Mouse (Mus musculus) natural killer cell, adult 2 months (primary cell): ENCODE measurements at regions not wholly inside any gene's neighbourhood (a gene's known extent, or its start where the extent isn't known, plus 50 kb on each side); places are given as distances from the start of the nearest gene placed in this dataset.

Experiments used
- DNase-seq, 2 experiments: peaks; one replicate each; pipeline ENCODE4 v3.0.0; 2022; ENCODE audit warnings: low spot score in 2 of 2

GRCm38 (mm10) chr16:95815206-95815731, 113.4 kb downstream of the Ets2 start:
- peak in 1 of 2 experiments; percentile 66 for DNase-seq

GRCm38 (mm10) chr16:95814513-95815118, 112.7 kb downstream of the Ets2 start:
- no peak for DNase-seq

GRCm38 (mm10) chr16:95811092-95811491, 109.2 kb downstream of the Ets2 start:
- DNase-seq, result no peak

- no peak for DNase-seq
Measured at GRCm38 (mm10) chr16:95809127-95809876, 107.4 kb downstream of the Ets2 start.

- DNase-seq, result no peak
Measured at GRCm38 (mm10) chr16:95806510-95806909, 104.6 kb downstream of the Ets2 start.

GRCm38 (mm10) chr16:95804199-95804598, 102.3 kb downstream of the Ets2 start:
- no peak for DNase-seq

- no peak for DNase-seq
Measured at GRCm38 (mm10) chr16:95802641-95803040, 100.8 kb downstream of the Ets2 start.

- no peak for DNase-seq
Measured at GRCm38 (mm10) chr16:95802207-95802606, 100.3 kb downstream of the Ets2 start.

GRCm38 (mm10) chr16:95800911-95801442, 99.1 kb downstream of the Ets2 start:
- no peak for DNase-seq

- peak; percentile 71 to 78 for DNase-seq
Measured at GRCm38 (mm10) chr16:95798582-95798981, 96.7 kb downstream of the Ets2 start.

GRCm38 (mm10) chr16:95798099-95798498, 96.2 kb downstream of the Ets2 start:
- no peak for DNase-seq

GRCm38 (mm10) chr16:95797141-95797540, 95.3 kb downstream of the Ets2 start:
- no peak for DNase-seq

GRCm38 (mm10) chr16:95794876-95795275, 93.0 kb downstream of the Ets2 start:
- DNase-seq, result no peak

- no peak for DNase-seq
Measured at GRCm38 (mm10) chr16:95794281-95794727, 92.4 kb downstream of the Ets2 start.

- no peak for DNase-seq
Measured at GRCm38 (mm10) chr16:95790691-95791090, 88.8 kb downstream of the Ets2 start.

- DNase-seq, result no peak
Measured at GRCm38 (mm10) chr16:95789548-95789947, 87.7 kb downstream of the Ets2 start.

- DNase-seq, result peak in 1 of 2 experiments; percentile 43
Measured at GRCm38 (mm10) chr16:95781681-95782080, 79.8 kb downstream of the Ets2 start.

- DNase-seq, result no peak
Measured at GRCm38 (mm10) chr16:95780431-95780830, 78.6 kb downstream of the Ets2 start.

- peak in 1 of 2 experiments; percentile 30 for DNase-seq
Measured at GRCm38 (mm10) chr16:95778845-95779722, 77.2 kb downstream of the Ets2 start.

GRCm38 (mm10) chr16:95778173-95778572, 76.3 kb downstream of the Ets2 start:
- DNase-seq, result no peak

GRCm38 (mm10) chr16:95776610-95777363, 74.9 kb downstream of the Ets2 start:
- no peak for DNase-seq
